Mouse (Mus musculus): ENCODE results near the gene Ccin.
A peak's percentile ranks its signal among the peaks of the same experiment; 100 is the strongest.

Gene Ccin

GRCm38 (mm10) chr4:44013391-44014070 lies 30.2 kb downstream of the Ccin start:
- no peak for DNase-seq

GRCm38 (mm10) chr4:44016071-44016470 lies 32.8 kb downstream of the Ccin start:
- DNase-seq = no peak

- DNase-seq = peak; percentile 72 to 74
Measured at GRCm38 (mm10) chr4:44016791-44017190, 33.5 kb downstream of the Ccin start.

- no peak for DNase-seq
Measured at GRCm38 (mm10) chr4:44022323-44022722, 39.0 kb downstream of the Ccin start.

GRCm38 (mm10) chr4:44022766-44023165 lies 39.5 kb downstream of the Ccin start:
- no peak for DNase-seq

- DNase-seq = no peak
Measured at GRCm38 (mm10) chr4:44023681-44024080, 40.4 kb downstream of the Ccin start.

- no peak for DNase-seq
Measured at GRCm38 (mm10) chr4:44024241-44024640, 41.0 kb downstream of the Ccin start.

GRCm38 (mm10) chr4:44025570-44025969 lies 42.3 kb downstream of the Ccin start:
- DNase-seq = no peak

GRCm38 (mm10) chr4:44028303-44029135 lies 45.2 kb downstream of the Ccin start:
- DNase-seq = no peak

GRCm38 (mm10) chr4:44029661-44030066 lies 46.4 kb downstream of the Ccin start:
- DNase-seq = no peak

GRCm38 (mm10) chr4:44031521-44031920 lies 48.2 kb downstream of the Ccin start:
- DNase-seq = peak; percentile 67 to 80
